Mouse (Mus musculus) spleen, adult 2 months (tissue): ENCODE measurements around the gene Ppp6r1.

ENCODE experiments used
- CTCF ChIP-seq: fragments of 200-500 bp; IDR thresholded peaks from 2 replicates; pipeline ENCODE4 v1.5.1; 2011; ENCODE audit warnings: mild to moderate bottlenecking, inconsistent platforms; ENCODE audit not compliant: insufficient read depth, insufficient read length, insufficient replicate concordance; ENCODE audit errors: extremely low read depth
- POLR2A ChIP-seq: fragments of 200-500 bp; IDR thresholded peaks from 2 replicates; pipeline ENCODE4 v1.6.1; 2011; ENCODE audit warnings: low read depth, low read length, inconsistent platforms

DNA sequence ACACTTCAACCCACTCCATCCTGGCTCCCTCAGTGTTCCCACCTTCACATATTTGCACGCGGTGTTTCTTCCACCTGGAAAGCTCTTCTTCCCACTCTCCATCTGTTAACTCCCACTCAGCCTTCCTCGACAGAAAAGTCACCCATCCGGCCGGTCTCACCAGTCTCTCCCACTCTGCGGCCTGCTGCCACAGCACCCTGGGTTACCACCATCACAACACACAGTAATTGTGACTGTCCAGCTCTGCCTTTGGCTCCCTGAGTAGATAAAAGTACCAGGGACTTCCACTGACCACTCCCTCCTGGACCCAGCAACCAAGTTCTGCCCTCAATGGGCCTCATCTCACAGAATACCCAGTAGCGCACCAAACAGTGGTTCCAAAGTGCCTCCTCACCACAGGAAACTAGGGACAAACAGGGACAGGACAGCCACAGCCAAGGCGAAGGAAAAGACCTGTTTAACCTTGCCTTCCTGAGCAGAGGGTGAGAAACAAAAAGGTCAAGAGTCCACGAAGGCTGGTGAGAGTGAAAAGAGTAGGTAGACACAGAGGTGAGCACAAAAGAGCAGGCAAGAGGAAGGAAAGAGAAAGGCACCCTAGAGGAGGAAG, 1.2 kb downstream of the Ppp6r1 start:
- no peak for TF ChIP-seq CTCF
- no peak for TF ChIP-seq POLR2A
